Mouse (Mus musculus) CH12.LX (cell line): ENCODE data around the gene Aldh8a1.

Experiments used
- CHD2 ChIP-seq: IDR thresholded peaks from 2 replicates; pipeline ENCODE4 v1.6.1; 2011; ENCODE audit warnings: low read length, improper control_type of control experiment
- CTCF ChIP-seq, 2 experiments: IDR thresholded peaks in 1 of 2; conservative IDR thresholded peaks in 1 of 2; 2 replicates each; pipeline ENCODE4 v1.5.1; 2011 to 2012; ENCODE audit warnings: low read depth in 2 of 2, low read length in 2 of 2, improper control_type of control experiment in 1 of 2, inconsistent platforms in 1 of 2, mild to moderate bottlenecking in 1 of 2, moderate library complexity in 1 of 2
- E2F4 ChIP-seq: IDR thresholded peaks from 2 replicates; pipeline ENCODE4 v1.6.1; 2011; ENCODE audit warnings: low read depth, low read length, improper control_type of control experiment; ENCODE audit not compliant: insufficient replicate concordance
- HCFC1 ChIP-seq: IDR thresholded peaks from 2 replicates; pipeline ENCODE4 v1.6.1; 2012; ENCODE audit warnings: low read depth, mild to moderate bottlenecking, inconsistent platforms, low read length, improper control_type of control experiment
- MAX ChIP-seq: IDR thresholded peaks from 2 replicates; pipeline ENCODE4 v1.6.1; 2011; ENCODE audit warnings: low read length, improper control_type of control experiment
- MAZ ChIP-seq: IDR thresholded peaks from 2 replicates; pipeline ENCODE4 v1.6.1; 2012; ENCODE audit warnings: low read depth, mild to moderate bottlenecking, inconsistent platforms, low read length, improper control_type of control experiment, moderate library complexity
- NELFE ChIP-seq: IDR thresholded peaks from 2 replicates; pipeline ENCODE4 v1.6.1; 2011; ENCODE audit warnings: low read depth, low read length, improper control_type of control experiment
- SIN3A ChIP-seq: IDR thresholded peaks from 2 replicates; pipeline ENCODE4 v1.6.1; 2012; ENCODE audit warnings: low read length, improper control_type of control experiment, inconsistent platforms
- UBTF ChIP-seq: IDR thresholded peaks from 2 replicates; pipeline ENCODE4 v1.6.1; 2012; ENCODE audit warnings: low read depth, mild to moderate bottlenecking, inconsistent platforms, low read length, improper control_type of control experiment, moderate library complexity

- no peak for TF ChIP-seq MAX
- TF ChIP-seq SIN3A, result no peak
- no peak for TF ChIP-seq MAZ
- TF ChIP-seq CHD2, result no peak
- no peak for TF ChIP-seq E2F4
- TF ChIP-seq CTCF (conservative IDR thresholded peaks at IDR 0.05 in 1 of 2, IDR thresholded peaks at IDR 0.05 in 1 of 2; ENCODE audit: low read depth in 2 of 2, low read length in 2 of 2), result no peak
- TF ChIP-seq UBTF, result no peak
- TF ChIP-seq HCFC1, result no peak
- no peak for TF ChIP-seq NELFE
Observed at GRCm38 (mm10) chr10:21350531-21351515, 26.3 kb upstream of the Aldh8a1 start.
